Mouse (Mus musculus) ES-Bruce4 (cell line): Measurements from ENCODE around the gene Pabpn1l.

Experiments used
- CTCF ChIP-seq: IDR thresholded peaks from one replicate; pipeline ENCODE4 v1.8.1; 2011; ENCODE audit warnings: low read depth, low read length
- POLR2A ChIP-seq: IDR thresholded peaks from one replicate; pipeline ENCODE4 v1.8.1; 2011; ENCODE audit warnings: low read length; ENCODE audit not compliant: insufficient read depth

GRCm38 (mm10) chr8:122625811-122626210 is 3.3 kb upstream of the Pabpn1l start:
- no peak for TF ChIP-seq POLR2A
- no peak for TF ChIP-seq CTCF
